Mouse (Mus musculus): Measurements from ENCODE around the gene Ehd1. TPM values are rescaled to one million over a fixed set of nuclear protein-coding genes. Genes with fewer than 3 reads are reported as not detected.
A peak's percentile ranks its signal among the peaks of the same experiment; 100 is the strongest.

Gene Ehd1
- total RNA-seq, 2 experiments from 2014 or later, result 129 to 181 TPM

DNA sequence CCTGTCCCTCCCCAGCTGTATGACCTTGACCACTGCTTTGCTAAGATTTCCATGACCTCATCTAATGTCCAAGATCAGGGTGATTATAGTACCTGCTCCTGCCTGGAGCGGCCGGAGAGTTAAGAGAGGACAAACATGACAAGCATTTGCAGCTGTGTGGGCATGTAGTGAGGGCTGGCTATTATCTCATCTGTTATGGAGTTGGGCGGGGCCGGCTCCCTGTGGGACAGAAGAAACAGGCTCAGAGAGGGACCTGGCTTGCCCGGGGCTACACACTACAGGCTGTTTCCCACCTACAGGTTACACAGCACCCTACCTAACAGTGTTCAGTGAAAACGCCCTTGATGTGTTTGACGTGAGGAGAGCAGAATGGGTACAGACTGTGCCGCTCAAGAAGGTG is 44.8 kb downstream of the Ehd1 start:
- no peak for DNase-seq
- intact Hi-C loops (cut with DNase I), result no loop called here

DNA sequence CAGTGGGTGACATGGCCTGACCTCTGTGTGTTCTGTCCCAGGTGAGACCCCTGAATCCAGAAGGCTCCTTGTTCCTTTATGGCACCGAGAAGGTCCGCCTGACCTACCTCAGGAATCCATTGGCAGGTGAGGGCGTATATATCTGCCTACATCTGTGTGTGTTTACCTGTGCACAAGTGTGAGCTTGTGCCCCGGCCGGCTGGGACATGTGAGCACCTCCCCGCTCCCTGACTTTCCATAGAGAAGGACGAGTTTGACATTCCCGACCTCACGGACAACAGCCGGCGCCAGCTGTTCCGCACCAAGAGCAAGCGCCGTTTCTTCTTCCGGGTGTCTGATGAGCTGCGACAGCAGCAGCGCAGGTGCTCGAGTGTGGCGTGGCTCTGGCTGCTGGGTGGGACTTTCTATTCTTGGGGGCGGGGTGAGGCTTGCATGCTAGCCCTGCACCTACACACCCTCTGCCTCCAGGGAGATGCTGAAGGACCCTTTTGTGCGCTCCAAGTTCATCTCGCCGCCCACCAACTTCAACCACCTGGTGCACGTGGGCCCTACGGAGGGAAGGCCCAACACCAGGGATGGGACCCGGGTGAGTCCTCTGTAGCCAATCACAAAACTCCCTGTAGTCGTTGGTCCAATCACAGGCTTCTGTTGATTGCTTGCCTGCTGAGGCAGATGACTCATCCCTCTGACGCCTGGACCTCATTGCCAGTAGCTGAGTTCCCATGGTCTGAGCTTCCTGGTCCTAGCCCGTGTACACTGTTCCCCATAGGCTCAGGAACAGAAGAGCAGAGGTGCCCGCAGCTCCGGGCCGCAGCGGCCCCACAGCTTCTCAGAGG is 45.5 kb downstream of the Ehd1 start:
- intact Hi-C loops (cut with DNase I), result no loop called here
- peak in 1 of 2 experiments; percentile 54 for DNase-seq

DNA sequence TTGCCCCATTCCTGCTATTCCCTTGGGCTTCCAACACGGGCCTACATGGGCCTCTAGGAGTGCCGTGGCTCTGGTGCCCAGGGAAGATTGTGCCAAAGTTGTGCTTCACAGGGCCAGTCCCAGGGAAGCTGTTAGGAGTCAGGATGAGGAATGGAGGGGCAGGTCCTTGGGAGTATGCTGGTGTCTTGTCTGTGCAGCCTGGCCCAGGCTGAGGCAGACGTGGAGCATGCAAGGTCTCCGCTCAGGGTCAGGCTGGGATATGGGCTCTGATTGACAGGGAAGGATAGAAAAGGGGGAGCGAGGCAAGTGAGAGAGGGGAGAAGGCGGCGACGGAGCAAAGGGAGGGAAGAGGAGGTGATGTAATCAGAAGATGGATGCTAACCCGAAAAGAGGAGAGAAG is 48.2 kb downstream of the Ehd1 start:
- intact Hi-C loops (cut with DNase I), result no loop called here

DNA sequence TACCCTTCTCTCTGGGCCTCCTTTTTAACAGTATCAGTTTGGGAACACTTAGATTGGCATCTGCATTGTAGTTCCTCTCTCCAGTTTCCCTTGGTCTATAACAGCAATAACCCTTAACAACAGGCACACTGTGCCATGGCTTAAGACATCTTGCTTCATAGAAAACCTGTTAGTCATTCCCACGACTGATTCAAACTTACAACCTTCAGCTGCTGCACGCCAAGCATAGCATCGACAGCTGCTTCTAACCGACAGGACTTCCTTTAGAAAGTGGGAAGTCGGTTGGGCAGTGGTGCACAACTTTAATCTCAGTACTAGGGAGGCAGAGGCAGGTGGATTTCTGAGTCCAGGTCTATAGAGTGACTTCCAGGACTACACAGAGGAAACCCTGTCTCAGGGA is 54.7 kb downstream of the Ehd1 start:
- intact Hi-C loops (cut with DNase I), result loop anchor here (1.0 to 5.0 kb wide), 4 partner anchors 24 to 364 kb away; partner anchors contain the start of genes Arl2, Batf2 and Cdc42bpg
- DNase-seq, result no peak

More for the DNA sequence above, 48.2 kb downstream of the Ehd1 start:
- DNase-seq, result no peak

DNA sequence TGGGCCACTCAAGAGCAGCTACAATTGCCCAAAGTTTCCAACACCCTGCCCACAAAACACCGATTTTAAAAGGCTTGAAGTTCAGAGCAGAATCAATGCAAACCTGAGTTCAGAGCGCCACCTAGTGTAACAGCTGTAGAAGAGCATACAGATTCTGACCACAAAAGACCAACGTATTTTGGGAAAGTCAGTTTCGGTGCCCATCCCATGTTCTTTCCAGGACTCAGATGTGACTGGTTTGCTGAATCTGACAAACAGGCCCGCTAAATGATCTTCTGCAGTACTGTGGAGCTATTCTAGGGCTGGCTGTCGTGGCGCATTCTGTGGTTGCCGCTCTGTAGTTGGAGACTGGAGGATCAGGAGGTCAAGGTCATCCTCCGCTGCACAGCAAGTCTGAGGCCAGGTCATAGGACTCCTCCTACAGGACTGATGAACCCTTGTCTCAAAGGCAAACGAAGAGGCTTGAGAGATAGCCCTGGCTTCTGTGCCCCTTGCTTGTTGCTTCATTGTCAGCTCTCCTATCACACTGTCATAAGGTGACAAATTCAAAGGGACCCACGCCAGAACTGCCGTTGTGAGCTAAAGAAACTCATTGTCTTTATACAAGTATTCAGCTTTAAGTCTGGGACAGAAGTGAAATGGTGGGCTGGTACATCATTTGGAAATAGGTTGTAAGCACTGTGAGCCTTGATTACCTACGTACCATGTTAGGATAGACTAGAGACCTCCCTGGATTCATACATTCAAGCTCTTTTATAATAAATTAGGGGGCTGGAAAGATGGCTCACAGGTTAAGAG is 55.4 kb downstream of the Ehd1 start:
- peak; percentile 72 to 88 for DNase-seq
- intact Hi-C loops (cut with DNase I), result loop anchor here (1.0 to 5.0 kb wide), 4 partner anchors 25 to 365 kb away; partner anchors contain the start of genes Arl2, Batf2 and Cdc42bpg

DNA sequence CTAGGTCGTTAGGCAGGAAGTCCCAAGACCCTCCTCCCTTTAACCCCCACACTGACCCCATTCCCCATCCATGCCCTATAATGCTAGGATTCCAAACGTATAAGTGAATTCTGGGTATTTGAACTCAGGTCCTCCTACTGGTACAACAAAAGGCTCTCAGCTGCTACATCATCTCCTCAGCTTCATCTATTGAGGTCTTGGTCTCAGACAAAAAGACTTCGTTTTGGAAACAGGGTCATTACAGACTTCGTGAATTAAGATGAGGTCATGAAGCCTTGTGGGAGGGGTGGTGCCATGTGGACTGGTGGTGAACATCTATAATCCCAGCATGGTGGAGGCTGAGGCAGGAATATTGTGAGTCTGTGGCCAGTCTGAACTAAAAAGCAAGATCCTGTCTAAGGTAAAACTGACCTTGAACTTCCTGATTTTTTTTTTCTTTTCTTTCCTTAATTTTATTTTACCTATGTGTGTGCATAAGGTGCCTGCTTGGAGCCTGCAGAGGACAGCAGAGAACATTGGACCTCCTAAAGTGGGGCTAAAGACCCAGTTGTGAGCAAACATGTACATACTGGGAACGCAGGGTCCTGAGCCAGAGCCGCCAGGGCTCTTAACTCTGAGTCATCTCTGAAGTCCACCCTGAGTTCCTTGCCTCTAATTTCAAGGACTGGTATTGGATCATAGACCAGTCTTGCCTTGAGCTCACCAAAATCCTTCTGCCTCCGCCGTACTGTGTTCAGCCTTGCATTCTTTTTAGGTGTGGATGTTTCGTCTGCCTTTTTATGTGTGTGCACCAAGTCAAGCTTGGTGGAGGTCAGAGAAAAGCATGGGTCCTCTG is 57.5 kb downstream of the Ehd1 start:
- intact Hi-C loops (cut with DNase I), result loop anchor here (5.0 kb wide), 2 partner anchors 192 to 367 kb away; partner anchors contain the start of genes Arl2 and Batf2
- DNase-seq, result no peak

DNA sequence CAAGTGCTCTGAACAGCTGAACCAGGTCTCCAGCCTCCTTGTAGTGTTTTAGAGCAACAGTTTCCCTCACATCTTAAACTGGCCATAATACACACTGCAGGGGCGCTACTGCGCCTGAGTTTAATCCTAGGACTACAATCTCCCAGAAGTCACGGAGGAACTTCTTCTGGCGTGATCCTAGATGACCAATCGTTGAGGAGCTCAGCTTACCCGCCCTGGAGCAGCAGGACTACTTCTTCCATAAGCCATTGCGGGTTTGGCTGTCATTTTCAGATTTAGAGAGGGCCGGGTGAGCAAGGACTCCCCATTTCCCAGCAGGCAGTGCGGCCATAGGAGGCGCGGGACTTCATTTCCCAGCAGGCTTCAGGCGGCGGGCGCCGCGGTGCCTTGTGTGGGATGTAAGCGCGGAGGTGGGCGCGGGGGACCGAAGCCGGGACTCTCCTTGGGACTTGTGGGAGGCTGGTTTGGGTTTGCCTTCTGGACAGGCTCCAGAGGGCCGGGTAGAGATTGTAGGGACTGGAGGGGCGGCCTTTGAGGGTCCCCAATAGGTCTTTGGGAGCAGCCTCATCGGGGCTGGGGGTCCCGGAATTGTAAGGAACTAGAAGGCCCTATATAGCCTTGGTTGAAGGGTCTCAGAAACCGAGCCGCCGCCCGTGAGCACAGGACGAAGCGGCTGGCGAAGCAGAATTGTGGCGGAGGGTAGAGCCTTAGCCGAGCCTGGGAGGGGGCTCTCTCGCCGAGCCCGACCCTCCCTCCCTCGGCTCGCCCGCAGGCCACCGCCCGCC is 58.3 kb downstream of the Ehd1 start, which contains the start of gene Men1:
Gene Men1 (plus strand): TSS at position 307 of the 785 bp plus-strand sequence.
- DNase-seq, result peak; percentile 96
- intact Hi-C loops (cut with DNase I), result loop anchor here (5.0 kb wide), 2 partner anchors 193 to 368 kb away; partner anchors contain the start of genes Arl2 and Batf2

DNA sequence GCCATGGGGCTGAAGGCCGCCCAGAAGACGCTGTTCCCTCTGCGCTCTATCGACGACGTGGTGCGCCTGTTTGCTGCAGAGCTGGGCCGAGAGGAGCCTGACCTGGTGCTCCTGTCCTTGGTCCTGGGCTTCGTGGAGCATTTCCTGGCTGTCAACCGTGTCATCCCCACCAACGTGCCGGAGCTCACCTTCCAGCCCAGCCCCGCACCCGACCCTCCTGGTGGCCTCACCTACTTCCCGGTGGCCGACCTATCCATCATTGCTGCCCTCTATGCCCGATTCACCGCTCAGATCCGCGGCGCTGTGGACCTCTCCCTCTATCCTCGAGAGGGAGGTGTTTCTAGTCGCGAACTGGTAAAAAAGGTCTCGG is 58.9 kb downstream of the Ehd1 start:
- peak; percentile 37 to 45 for DNase-seq
- intact Hi-C loops (cut with DNase I), result no loop called here

DNA sequence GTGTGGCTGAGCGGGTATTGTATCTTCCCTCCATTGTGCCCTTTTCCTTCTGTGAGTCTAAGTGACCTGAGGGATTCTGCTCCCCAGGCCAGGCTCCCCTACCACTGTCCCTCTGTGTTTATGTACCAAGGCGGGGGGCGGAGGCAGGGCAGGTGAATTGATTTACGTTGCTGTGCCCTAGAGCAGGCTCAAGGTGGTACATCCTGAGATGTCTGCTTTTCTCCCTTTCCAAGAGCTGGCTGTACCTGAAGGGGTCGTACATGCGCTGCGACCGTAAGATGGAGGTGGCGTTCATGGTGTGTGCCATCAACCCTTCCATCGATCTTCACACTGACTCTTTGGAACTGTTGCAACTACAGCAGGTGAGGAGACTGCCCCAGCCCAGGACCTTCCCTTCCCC is 60.4 kb downstream of the Ehd1 start:
- DNase-seq, result no peak
- intact Hi-C loops (cut with DNase I), result no loop called here

DNA sequence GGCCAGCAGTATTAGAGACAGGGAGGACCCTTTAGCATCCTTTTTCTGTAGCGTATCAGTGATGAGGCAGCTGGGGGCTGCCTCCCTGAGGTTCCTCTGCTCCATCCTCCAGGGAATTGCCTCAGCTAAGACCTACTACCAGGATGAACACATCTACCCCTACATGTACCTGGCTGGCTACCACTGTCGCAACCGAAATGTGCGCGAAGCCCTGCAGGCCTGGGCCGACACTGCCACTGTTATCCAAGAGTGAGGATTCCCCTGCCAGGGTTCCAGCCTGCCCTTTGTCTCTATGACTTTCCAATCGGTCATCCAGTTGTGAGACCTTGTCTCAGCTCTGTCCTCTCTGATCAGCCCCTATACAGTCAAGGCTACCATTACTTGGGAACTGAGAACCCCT is 61.6 kb downstream of the Ehd1 start:
- no peak for DNase-seq
- intact Hi-C loops (cut with DNase I), result no loop called here

DNA sequence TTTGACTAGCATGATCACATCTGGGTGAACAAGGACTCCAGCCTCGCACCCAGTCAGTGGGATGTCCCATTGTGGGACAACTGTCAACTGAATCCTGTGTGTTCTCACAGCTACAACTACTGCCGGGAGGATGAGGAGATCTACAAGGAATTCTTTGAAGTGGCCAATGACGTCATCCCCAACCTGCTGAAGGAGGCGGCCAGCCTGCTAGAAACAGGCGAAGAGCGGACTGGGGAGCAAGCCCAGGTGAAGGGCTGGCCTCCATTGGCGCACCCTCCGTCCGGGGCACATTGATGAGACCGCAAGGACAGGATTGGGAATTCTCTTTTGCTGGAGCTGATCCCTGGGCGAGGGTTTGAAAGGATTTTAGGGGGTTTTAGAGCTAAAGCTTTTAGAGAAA is 62.2 kb downstream of the Ehd1 start:
- intact Hi-C loops (cut with DNase I), result no loop called here
- no peak for DNase-seq

DNA sequence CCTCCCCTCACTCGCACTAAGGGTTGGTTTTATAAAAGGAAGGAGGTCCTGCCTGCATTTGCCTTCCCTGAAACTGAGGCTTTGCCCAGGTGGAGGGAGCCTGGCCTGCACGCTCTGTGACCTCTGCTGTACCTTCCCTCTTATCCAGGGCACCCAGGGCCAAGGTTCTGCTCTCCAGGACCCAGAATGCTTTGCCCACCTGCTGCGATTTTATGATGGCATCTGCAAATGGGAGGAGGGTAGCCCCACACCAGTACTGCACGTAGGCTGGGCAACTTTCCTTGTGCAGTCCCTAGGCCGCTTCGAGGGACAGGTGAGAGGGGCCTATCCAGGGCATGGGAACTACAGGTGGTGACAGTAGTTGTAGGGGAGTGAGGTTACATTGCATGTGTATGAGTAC is 62.7 kb downstream of the Ehd1 start:
- intact Hi-C loops (cut with DNase I), result no loop called here
- DNase-seq, result no peak

DNA sequence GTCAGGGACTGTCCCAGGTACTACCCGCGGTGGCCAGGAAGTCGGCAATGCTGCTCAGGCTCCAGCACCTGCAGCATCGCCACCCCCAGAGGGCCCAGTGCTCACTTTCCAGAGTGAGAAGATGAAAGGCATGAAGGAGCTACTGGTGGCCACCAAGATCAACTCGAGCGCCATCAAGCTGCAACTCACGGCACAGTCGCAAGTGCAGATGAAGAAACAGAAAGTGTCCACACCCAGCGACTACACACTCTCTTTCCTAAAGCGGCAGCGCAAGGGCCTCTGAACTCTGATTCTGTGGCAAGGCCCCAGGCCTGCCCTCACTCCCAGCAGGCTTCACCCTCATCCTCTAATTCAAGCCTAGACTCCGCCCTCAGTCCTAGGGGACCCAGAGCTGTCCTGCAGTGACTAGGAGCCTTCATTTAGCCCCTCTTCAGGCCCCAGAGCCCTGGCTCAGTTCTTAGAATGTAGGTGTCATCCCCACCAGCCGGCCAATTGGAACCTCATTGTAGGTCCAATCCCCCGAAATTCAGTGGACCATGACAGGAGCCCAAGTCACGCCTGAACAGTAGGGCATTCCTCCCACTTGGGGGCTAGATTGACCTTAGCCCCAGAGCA is 63.5 kb downstream of the Ehd1 start:
- intact Hi-C loops (cut with DNase I), result no loop called here
- peak; percentile 55 to 62 for DNase-seq

DNA sequence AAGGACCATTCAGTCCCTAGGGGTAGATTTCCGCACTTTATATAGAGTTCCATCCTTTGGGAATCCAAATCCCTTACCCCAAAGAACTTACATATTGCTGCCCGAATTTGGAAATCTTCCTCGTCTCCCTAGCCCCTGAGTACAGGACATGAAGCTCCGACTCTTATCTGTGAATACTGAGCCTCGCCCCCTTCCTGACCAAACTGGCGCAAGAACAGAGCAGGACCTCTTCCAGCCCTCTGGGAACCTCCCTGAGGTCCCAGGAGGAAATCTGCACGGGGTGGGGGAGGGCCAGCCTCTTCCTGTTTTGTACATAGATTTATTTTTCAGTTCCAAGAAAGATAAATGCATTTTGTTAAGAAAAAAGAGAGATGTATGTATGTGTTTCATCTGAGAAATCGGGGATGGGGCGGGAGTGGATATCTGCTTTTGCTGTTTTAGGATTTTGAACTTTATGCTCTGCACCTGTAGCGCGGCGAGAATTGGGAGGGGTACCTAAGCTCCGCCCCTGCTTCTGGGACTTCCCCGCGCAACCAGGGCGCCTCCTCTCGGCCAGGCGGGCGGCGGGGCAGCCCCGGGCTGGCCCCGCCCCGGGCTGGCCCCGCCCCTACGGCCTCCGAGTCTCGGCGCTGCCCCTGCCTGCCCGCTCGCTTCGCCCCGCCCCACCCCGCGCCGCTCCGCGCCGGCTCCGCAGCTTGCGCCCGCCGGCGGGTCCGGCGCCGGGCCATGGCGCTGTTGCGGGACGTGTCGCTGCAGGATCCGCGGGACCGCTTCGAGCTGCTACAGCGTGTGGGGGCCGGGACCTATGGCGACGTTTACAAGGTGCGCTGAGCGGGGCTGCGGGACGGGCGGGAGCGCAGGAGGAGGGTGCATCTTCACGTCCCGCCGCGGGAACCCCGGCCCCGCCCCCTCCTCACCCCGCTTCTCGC is 64.3 kb downstream of the Ehd1 start, which contains the start of gene Map4k2:
Gene Map4k2 (plus strand): TSS at position 612 of the 929 bp plus-strand sequence.
- intact Hi-C loops (cut with DNase I), result no loop called here
- peak; percentile 86 to 88 for DNase-seq

DNA sequence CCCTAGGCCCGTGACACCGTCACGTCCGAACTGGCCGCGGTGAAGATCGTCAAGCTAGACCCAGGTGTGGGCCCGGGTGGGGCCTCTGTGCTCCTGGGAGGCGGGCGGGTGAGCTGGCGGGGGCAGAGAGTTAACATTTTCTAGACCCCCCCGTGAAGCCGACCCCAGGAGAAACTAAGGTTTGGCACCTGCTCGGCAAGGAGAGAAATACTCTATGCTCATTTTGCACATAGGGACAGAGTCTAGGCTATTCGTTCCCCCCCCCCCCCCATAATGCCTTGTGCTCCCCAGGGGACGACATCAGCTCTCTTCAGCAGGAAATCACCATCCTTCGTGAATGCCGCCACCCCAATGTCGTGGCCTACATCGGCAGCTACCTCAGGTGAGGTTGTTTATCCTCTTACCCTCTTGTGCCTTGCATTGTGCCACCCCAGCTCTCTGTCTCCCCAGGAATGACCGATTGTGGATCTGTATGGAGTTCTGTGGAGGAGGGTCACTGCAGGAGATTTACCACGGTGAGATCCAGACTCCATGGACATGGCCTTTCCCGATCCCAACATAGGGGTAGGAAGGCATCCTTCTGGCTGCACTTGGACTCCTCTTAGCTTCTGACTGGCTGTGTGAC is 65.0 kb downstream of the Ehd1 start:
- no peak for DNase-seq
- intact Hi-C loops (cut with DNase I), result no loop called here

DNA sequence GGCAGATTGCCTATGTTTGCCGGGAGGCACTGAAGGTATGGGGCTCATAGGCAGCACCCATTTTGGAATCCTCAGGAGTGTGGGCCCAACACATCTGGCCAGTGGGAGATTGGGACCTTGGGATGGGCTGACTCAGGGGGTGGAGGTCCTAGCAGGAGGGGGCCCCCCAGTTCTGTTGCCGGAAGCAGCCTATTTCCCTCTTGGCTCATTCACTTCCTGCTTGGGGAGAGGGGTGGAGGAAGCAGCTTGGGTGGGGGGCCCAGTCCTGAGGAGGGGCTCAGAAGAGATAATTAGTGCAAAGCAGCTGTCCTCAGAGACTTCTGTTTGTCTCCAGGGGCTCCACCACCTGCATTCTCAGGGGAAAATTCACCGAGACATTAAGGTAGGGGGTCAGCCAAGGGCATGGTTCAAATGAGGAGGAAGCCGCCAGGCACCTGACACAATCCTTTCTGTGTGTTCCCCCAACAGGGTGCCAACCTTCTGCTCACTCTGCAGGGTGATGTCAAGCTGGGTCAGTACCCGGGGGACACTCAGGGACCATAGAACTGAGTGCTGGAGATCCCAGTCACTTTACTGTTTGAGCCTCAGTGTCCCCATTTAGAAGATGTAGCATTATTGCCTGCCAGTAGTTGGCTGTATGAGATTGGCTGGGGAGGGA is 65.9 kb downstream of the Ehd1 start:
- DNase-seq, result no peak
- intact Hi-C loops (cut with DNase I), result no loop called here
